Mouse (Mus musculus) lung, embryonic 14.5 days (tissue): ENCODE measurements around the gene Tnik. TPM values are rescaled to one million over a fixed set of nuclear protein-coding genes. Genes with fewer than 3 reads are reported as not detected.

Experiments used
- ATAC-seq: fragments of 200-750 bp; cut with Nextera tagmentation; 2 replicates; pipeline ENCODE4 v1.8.0; 2017; ENCODE audit warnings: mild to moderate bottlenecking, moderate TSS enrichment, moderate library complexity; ENCODE audit not compliant: insufficient read depth
- DNase-seq: peaks from one replicate; pipeline ENCODE4 v3.0.0-alpha.2; 2015
- H3K27ac ChIP-seq: fragments of 300-500 bp; sonication (generic); 2 replicates; pipeline ENCODE4 v1.5.1; 2014; ENCODE audit warnings: low read depth, mild to moderate bottlenecking, moderate library complexity
- H3K27me3 ChIP-seq: fragments of 300-500 bp; sonication (generic); 2 replicates; pipeline ENCODE4 v1.6.1; 2014; ENCODE audit warnings: low read length, control low read depth; ENCODE audit not compliant: insufficient read depth
- H3K36me3 ChIP-seq: fragments of 300-500 bp; sonication (generic); 2 replicates; pipeline ENCODE4 v1.6.1; 2014; ENCODE audit warnings: control low read depth; ENCODE audit not compliant: insufficient read depth
- H3K4me1 ChIP-seq: fragments of 300-500 bp; sonication (generic); 2 replicates; pipeline ENCODE4 v1.6.1; 2014; ENCODE audit warnings: antibody characterized with exemption, control low read depth; ENCODE audit not compliant: insufficient read depth
- H3K4me2 ChIP-seq: fragments of 300-500 bp; sonication (generic); 2 replicates; pipeline ENCODE4 v1.6.1; 2014; ENCODE audit warnings: mild to moderate bottlenecking
- H3K4me3 ChIP-seq: fragments of 300-500 bp; sonication (generic); 2 replicates; pipeline ENCODE4 v1.5.1; 2014; ENCODE audit warnings: low read depth, low read length
- H3K9ac ChIP-seq: fragments of 300-500 bp; sonication (generic); 2 replicates; pipeline ENCODE4 v1.6.1; 2014
- H3K9me3 ChIP-seq: fragments of 300-500 bp; sonication (generic); 2 replicates; pipeline ENCODE4 v1.6.1; 2016; ENCODE audit warnings: low read depth, low read length, control low read depth
- CTCF ChIP-seq: IDR thresholded peaks from 2 replicates; pipeline ENCODE4 v1.5.1; 2016; ENCODE audit warnings: antibody characterized with exemption, low read depth
- WGBS: fragments of 180-500 bp; shearing (Covaris S2); extraction: QIAGEN DNeasy Blood & Tissue Kit; methylation state at CpG from one replicate; pipeline ENCODE4 v1.1.7; 2014; 5-methylcytosine and 5-hydroxymethylcytosine counted together
- polyA plus RNA-seq: library from polyadenylated mRNA; unstranded; fragments of >200 nt; fragmentation: Nextera tagmentation; extraction: Ambion mirVana; gene quantifications from 2 replicates; pipeline ENCODE4 v1.2.1, GENCODE M21; 2014

The Tnik gene
- polyA plus RNA-seq, 1 experiment from 2014 or later = 13.6 TPM

GRCm38 (mm10) chr3:28658349-28658748 lies 395.3 kb downstream of the Tnik start:
- Histone ChIP-seq H3K9me3 (no peaks in the 10 kb centered on the region), H3K27ac (no peak overlapping the region), H3K4me2 (no peak overlapping the region), H3K36me3 (no peaks in the 10 kb centered on the region), H3K4me1 (no peaks in the 10 kb centered on the region), H3K4me3 (no peak overlapping the region), H3K27me3 (no peaks in the 10 kb centered on the region), H3K9ac (no peak overlapping the region)
- 50% methylated on average over 1 of the region's 1 CpGs for WGBS
- peak; percentile 41 for TF ChIP-seq CTCF
- ATAC-seq = no peak
- peak; percentile 34 for DNase-seq

GRCm38 (mm10) chr3:28680851-28681250 lies 417.8 kb downstream of the Tnik start:
- no peak for ATAC-seq
- H3K4me1 ChIP-seq = no peaks in the 10 kb centered on the region
- no peak overlapping the region for H3K4me3 ChIP-seq
- H3K36me3 ChIP-seq = no peaks in the 10 kb centered on the region
- DNase-seq = no peak
- TF ChIP-seq CTCF = no peak
- H3K9ac ChIP-seq = no peak overlapping the region
- 67% methylated on average over 7 of the region's 7 CpGs for WGBS
- H3K27ac ChIP-seq = no peak overlapping the region
- no peaks in the 10 kb centered on the region for H3K27me3 ChIP-seq
- H3K9me3 ChIP-seq = no peaks in the 10 kb centered on the region
- H3K4me2 ChIP-seq = no peak overlapping the region

- WGBS = 36% methylated on average over 6 of the region's 6 CpGs
- no peak overlapping the region for H3K4me3 ChIP-seq
- H3K36me3 ChIP-seq = no peaks in the 10 kb centered on the region
- H3K27me3 ChIP-seq = no peaks in the 10 kb centered on the region
- TF ChIP-seq CTCF = no peak
- no peak overlapping the region for H3K4me2 ChIP-seq
- H3K9ac ChIP-seq = no peak overlapping the region
- ATAC-seq (no peak), DNase-seq (no peak)
- no peak overlapping the region for H3K27ac ChIP-seq
- no peaks in the 10 kb centered on the region for H3K9me3 ChIP-seq
- H3K4me1 ChIP-seq = no peaks in the 10 kb centered on the region
Observed at GRCm38 (mm10) chr3:28681866-28682265, 418.9 kb downstream of the Tnik start.

GRCm38 (mm10) chr3:28682411-28682810 lies 419.4 kb downstream of the Tnik start:
- H3K27me3 ChIP-seq = no peaks in the 10 kb centered on the region
- H3K27ac ChIP-seq = no peak overlapping the region
- H3K9me3 ChIP-seq = no peaks in the 10 kb centered on the region
- no peaks in the 10 kb centered on the region for H3K36me3 ChIP-seq
- no peak for ATAC-seq
- no peak overlapping the region for H3K4me3 ChIP-seq
- DNase-seq = no peak
- no peak for TF ChIP-seq CTCF
- WGBS = 71% methylated on average over 3 of the region's 3 CpGs
- H3K4me2 ChIP-seq = no peak overlapping the region
- no peak overlapping the region for H3K9ac ChIP-seq
- H3K4me1 ChIP-seq = no peaks in the 10 kb centered on the region

- no peaks in the 10 kb centered on the region for H3K9me3 ChIP-seq
- H3K4me3 ChIP-seq = no peak overlapping the region
- no peak overlapping the region for H3K4me2 ChIP-seq
- WGBS = 64% methylated on average over 2 of the region's 2 CpGs
- no peak for TF ChIP-seq CTCF
- H3K4me1 ChIP-seq = no peaks in the 10 kb centered on the region
- ATAC-seq (0 out of 2 replicates have a peak, but pooled peaks have one; percentile 14), DNase-seq (peak; percentile 28)
- no peak overlapping the region for H3K27ac ChIP-seq
- H3K36me3 ChIP-seq = no peaks in the 10 kb centered on the region
- no peak overlapping the region for H3K9ac ChIP-seq
- no peaks in the 10 kb centered on the region for H3K27me3 ChIP-seq
Observed at GRCm38 (mm10) chr3:28685510-28685909, 422.5 kb downstream of the Tnik start.

DNA sequence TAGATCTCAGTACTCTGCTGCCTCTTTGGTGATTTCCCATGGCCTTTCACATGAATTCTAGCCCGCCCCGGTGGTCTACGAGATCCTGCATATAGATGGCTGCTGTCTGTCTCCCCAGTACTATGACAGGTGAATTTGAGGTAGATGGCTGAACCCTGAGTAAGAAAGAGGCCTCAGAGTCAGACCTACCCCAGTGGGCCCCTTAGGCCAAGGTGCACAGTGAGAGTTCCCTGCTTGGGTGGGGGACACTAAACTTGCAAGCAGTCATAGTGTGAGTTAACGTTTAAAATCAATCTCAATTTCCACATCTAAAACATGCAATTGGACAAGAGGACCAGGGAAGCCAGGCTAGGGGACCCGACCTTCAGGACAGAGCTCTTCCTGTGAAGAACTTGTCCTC lies 431.8 kb downstream of the Tnik start:
- Histone ChIP-seq H3K4me3 (no peak overlapping the region), H3K27me3 (no peaks in the 10 kb centered on the region), H3K27ac (no peak overlapping the region), H3K9ac (no peak overlapping the region), H3K36me3 (no peaks in the 10 kb centered on the region), H3K4me1 (no peaks in the 10 kb centered on the region), H3K9me3 (no peaks in the 10 kb centered on the region), H3K4me2 (no peak overlapping the region)
- 85% methylated on average over 5 of the region's 5 CpGs for WGBS
- DNase-seq (no peak), ATAC-seq (no peak)
- no peak for TF ChIP-seq CTCF

GRCm38 (mm10) chr3:28695608-28696007 lies 432.6 kb downstream of the Tnik start:
- WGBS = 66% methylated on average over 13 of the region's 13 CpGs
- no peak overlapping the region for H3K27ac ChIP-seq

DNA sequence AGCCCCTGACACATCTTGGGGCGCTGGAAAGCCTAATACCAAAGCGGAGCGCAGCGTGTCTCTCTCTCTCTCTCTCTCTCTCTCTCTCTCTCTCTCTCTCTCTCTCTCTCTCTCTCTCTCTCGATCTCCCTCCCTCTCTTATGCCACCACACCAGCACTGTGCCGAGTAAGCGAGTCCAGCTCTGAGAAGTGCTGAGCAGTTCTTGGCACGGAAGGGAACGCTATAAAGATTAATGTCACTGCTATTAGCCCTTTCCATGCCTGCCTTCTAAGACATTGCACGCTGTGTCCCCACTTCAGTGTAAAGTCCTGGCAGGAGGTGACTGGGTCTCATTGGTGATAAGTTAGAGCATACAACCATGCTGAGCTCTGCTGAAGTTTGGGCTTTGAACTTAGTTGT lies 433.1 kb downstream of the Tnik start:
- WGBS = 49% methylated on average over 10 of the region's 10 CpGs

More at GRCm38 (mm10) chr3:28695608-28696007, 432.6 kb downstream of the Tnik start:
- Histone ChIP-seq H3K4me1 (no peaks in the 10 kb centered on the region), H3K4me2 (0 out of 2 replicates have a peak overlapping the region, but pooled peaks have one; percentile 10), H3K27me3 (no peaks in the 10 kb centered on the region), H3K36me3 (no peaks in the 10 kb centered on the region), H3K9me3 (no peaks in the 10 kb centered on the region), H3K4me3 (no peak overlapping the region), H3K9ac (no peak overlapping the region)
- ATAC-seq (no peak; the same call in 1 of the 2 replicates), DNase-seq (no peak)
- TF ChIP-seq CTCF = no peak

More for the DNA sequence above, 433.1 kb downstream of the Tnik start:
- DNase-seq (peak; percentile 11), ATAC-seq (peak; percentile 47; the same call in 1 of the 2 replicates)
- Histone ChIP-seq H3K4me3 (no peak overlapping the region), H3K27ac (no peak overlapping the region), H3K4me2 (0 out of 2 replicates have a peak overlapping the region, but pooled peaks have one; percentile 10), H3K36me3 (no peaks in the 10 kb centered on the region), H3K4me1 (no peaks in the 10 kb centered on the region), H3K9me3 (no peaks in the 10 kb centered on the region), H3K9ac (no peak overlapping the region), H3K27me3 (no peaks in the 10 kb centered on the region)
- no peak for TF ChIP-seq CTCF
